Mouse (Mus musculus) intestine, embryonic 14.5 days (tissue): ENCODE data around the gene Slc38a9. TPM values are rescaled to one million over a fixed set of nuclear protein-coding genes. Genes with fewer than 3 reads are reported as not detected.

ENCODE experiments used
- ATAC-seq: fragments of 200-750 bp; cut with Nextera tagmentation; replicated peaks from 2 replicates; pipeline ENCODE4 v1.8.0; 2017; ENCODE audit warnings: low read depth, moderate number of reproducible peaks, moderate TSS enrichment, moderate library complexity; ENCODE audit not compliant: low FRiP score, low TSS enrichment
- DNase-seq: peaks from one replicate; pipeline ENCODE4 v3.0.0-alpha.2; 2018; ENCODE audit warnings: low spot score
- H3K27ac ChIP-seq: fragments of 300-500 bp; sonication (generic); 2 replicates; pipeline ENCODE4 v1.5.1; 2014; ENCODE audit warnings: low read depth, mild to moderate bottlenecking, control low read depth
- H3K27me3 ChIP-seq: fragments of 300-500 bp; sonication (generic); replicated peaks from 2 replicates; pipeline ENCODE4 v1.6.1; 2014; ENCODE audit warnings: low read length, control low read depth; ENCODE audit not compliant: control insufficient read depth, insufficient read depth
- H3K36me3 ChIP-seq: fragments of 300-500 bp; sonication (generic); 2 replicates; pipeline ENCODE4 v1.6.1; 2014; ENCODE audit warnings: low read length, control low read depth; ENCODE audit not compliant: control insufficient read depth, insufficient read depth
- H3K4me1 ChIP-seq: fragments of 300-500 bp; sonication (generic); replicated peaks from 2 replicates; pipeline ENCODE4 v1.6.1; 2014; ENCODE audit warnings: low read length, control low read depth, mixed read lengths; ENCODE audit not compliant: control insufficient read depth, insufficient read depth
- H3K4me2 ChIP-seq: fragments of 300-500 bp; sonication (generic); 2 replicates; pipeline ENCODE4 v1.6.1; 2014; ENCODE audit warnings: low read length
- H3K4me3 ChIP-seq: fragments of 300-500 bp; sonication (generic); 2 replicates; pipeline ENCODE4 v1.5.1; 2014; ENCODE audit warnings: low read depth, low read length, control low read depth, mixed read lengths
- H3K9ac ChIP-seq: fragments of 300-500 bp; sonication (generic); 2 replicates; pipeline ENCODE4 v1.6.1; 2014; ENCODE audit warnings: mild to moderate bottlenecking, low read length
- H3K9me3 ChIP-seq: fragments of 300-500 bp; sonication (generic); 2 replicates; pipeline ENCODE4 v1.6.1; 2016; ENCODE audit warnings: low read length, control low read depth; ENCODE audit not compliant: control insufficient read depth
- WGBS: fragments of 180-500 bp; shearing (Covaris S2); extraction: QIAGEN DNeasy Blood & Tissue Kit; methylation state at CpG from one replicate; pipeline ENCODE4 v1.1.7; 2014; 5-methylcytosine and 5-hydroxymethylcytosine counted together
- polyA plus RNA-seq: library from polyadenylated mRNA; unstranded; fragments of >200 nt; fragmentation: Nextera tagmentation; extraction: Ambion mirVana; gene quantifications from 2 replicates; pipeline ENCODE4 v1.2.1, GENCODE M21; 2014

Gene Slc38a9
- polyA plus RNA-seq, 1 experiment from 2014 or later: 13.7 TPM

DNA sequence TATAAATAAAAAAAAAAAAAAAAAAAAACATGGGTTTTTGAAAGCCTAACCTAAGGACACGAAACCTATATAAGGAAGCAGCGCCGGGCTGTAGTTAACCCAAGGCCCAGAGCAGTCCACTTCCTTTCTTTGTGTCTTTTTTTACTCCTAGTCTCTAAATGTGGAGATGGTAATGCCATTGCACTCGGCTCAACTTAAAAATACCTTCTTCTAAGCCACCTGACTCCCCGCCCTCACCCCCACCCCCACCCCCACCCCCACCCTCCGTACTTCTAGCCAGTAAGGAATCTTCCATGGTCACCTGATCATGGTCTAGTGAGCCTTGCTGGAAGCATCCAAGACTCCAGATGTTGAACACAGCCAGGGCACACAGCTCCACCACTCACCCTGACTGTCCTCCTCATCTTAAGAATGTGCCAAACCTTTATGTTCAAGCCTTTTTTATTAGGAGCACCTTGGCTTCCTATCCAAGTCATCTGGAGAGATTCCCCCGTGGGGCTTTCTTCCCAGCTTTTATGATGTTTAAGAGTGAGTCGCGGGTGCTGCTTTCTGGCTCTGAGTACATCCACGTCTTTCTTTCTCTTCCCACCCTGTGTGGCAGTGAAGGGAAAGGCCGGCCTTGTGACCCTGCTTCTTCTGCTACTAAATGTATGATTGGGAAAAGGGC, 91.9 kb downstream of the Slc38a9 start:
- H3K4me2 ChIP-seq: peak overlapping the region; percentile 39
- no peak overlapping the region for H3K4me3 ChIP-seq
- no peaks in the 10 kb centered on the region for H3K36me3 ChIP-seq
- H3K9ac ChIP-seq: no peak overlapping the region
- no peaks in the 10 kb centered on the region for H3K27me3 ChIP-seq
- DNase-seq: no peak
- no peaks in the 10 kb centered on the region for H3K9me3 ChIP-seq
- H3K27ac ChIP-seq: peak overlapping the region; percentile 81; the same call in 1 of the 2 replicates
- WGBS: 51% methylated on average over 11 of the region's 11 CpGs
- H3K4me1 ChIP-seq: peaks cover 52% of the 10 kb centered on the region
- no peak for ATAC-seq

DNA sequence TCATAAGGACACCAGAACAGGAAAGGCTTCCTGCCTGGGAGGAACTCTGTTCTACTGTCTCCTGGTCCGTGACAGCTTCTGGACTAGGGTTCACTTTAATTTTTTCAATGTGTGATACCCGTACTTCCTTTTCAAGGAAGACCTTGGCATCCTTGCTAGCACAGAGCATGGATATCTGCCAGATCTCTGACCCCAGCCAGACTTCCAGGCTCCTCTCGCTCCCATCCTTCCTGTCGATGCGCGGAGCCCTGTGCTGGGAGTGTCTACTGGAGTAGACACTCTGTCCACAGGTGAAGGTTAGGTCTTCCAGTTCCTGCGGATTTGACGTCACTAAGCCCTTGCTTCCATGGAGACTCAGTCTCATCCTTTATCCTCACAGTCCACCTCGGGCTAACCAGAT, 93.0 kb downstream of the Slc38a9 start:
- WGBS: 56% methylated on average over 9 of the region's 9 CpGs
- Histone ChIP-seq H3K4me3 (no peak overlapping the region), H3K36me3 (no peaks in the 10 kb centered on the region), H3K4me2 (no peak overlapping the region), H3K27ac (peak overlapping the region; percentile 47; the same call in 1 of the 2 replicates), H3K9ac (no peak overlapping the region), H3K27me3 (no peaks in the 10 kb centered on the region), H3K4me1 (peaks cover 60% of the 10 kb centered on the region), H3K9me3 (no peaks in the 10 kb centered on the region)
- DNase-seq (no peak), ATAC-seq (no peak)

DNA sequence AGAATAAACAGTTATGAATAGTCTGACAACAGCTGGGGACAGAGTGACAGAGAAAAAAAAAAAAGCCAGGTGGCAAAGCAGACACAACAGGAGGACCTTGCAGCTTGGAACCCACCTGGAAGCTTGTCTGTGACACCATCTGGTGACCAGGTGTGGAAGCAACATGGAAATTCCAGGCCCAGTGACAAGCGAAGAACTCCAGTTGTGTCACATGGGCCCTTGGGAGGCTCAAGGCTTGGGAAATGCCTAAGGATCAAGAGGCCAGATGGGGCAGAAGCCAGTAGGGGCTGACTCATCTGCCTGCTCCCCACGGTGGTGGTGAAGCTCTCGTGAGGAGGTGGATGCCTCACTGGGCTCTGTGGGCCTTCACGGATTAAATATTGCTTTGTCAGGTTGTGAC, 94.3 kb downstream of the Slc38a9 start:
- Histone ChIP-seq H3K4me3 (no peak overlapping the region), H3K27me3 (no peaks in the 10 kb centered on the region), H3K9ac (no peak overlapping the region), H3K4me1 (peaks cover 70% of the 10 kb centered on the region), H3K9me3 (no peaks in the 10 kb centered on the region), H3K4me2 (no peak overlapping the region), H3K36me3 (no peaks in the 10 kb centered on the region), H3K27ac (peak overlapping the region; percentile 90)
- no peak for DNase-seq
- no peak for ATAC-seq
- WGBS: 31% methylated on average over 4 of the region's 4 CpGs

DNA sequence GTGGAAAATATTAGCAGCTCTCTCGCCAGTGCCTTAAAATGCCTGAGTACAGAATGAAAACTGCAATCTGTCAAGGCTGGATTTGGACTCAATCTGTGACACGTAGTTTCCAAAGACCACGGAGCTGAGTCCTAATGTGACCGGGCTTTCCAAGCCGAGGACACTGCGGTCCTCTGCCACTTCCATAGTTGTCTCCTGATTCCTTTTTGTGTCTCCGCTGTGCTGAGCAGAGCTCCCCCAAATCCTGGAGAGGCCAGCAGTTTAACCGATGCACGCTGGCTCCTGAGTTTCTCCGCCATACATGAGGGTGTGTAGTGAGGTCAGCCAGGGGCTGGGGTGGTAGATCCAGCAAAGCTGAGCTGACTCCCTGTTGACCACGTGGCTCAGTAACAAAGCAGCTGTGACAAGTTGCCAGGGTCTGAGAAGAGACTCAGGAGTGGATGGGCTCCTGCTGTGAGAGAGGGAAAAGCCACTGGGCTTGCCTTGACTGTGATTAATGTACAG, 95.0 kb downstream of the Slc38a9 start:
- H3K9me3 ChIP-seq: no peaks in the 10 kb centered on the region
- no peaks in the 10 kb centered on the region for H3K36me3 ChIP-seq
- no peak overlapping the region for H3K4me3 ChIP-seq
- H3K4me2 ChIP-seq: peak overlapping the region; percentile 16; the same call in 1 of the 2 replicates
- 33% methylated on average over 11 of the region's 11 CpGs for WGBS
- no peak for DNase-seq
- H3K4me1 ChIP-seq: peaks cover 77% of the 10 kb centered on the region
- H3K27ac ChIP-seq: peak overlapping the region; percentile 90
- no peak overlapping the region for H3K9ac ChIP-seq
- ATAC-seq: peak; percentile 67
- no peaks in the 10 kb centered on the region for H3K27me3 ChIP-seq

GRCm38 (mm10) chr13:112757395-112757794, 96.8 kb downstream of the Slc38a9 start:
- Histone ChIP-seq H3K36me3 (no peaks in the 10 kb centered on the region), H3K27me3 (no peaks in the 10 kb centered on the region), H3K4me3 (no peak overlapping the region), H3K4me2 (no peak overlapping the region), H3K9ac (no peak overlapping the region), H3K9me3 (no peaks in the 10 kb centered on the region), H3K27ac (no peak overlapping the region), H3K4me1 (peaks cover 75% of the 10 kb centered on the region)
- WGBS: 78% methylated on average over 9 of the region's 9 CpGs
- no peak for DNase-seq
- no peak for ATAC-seq

DNA sequence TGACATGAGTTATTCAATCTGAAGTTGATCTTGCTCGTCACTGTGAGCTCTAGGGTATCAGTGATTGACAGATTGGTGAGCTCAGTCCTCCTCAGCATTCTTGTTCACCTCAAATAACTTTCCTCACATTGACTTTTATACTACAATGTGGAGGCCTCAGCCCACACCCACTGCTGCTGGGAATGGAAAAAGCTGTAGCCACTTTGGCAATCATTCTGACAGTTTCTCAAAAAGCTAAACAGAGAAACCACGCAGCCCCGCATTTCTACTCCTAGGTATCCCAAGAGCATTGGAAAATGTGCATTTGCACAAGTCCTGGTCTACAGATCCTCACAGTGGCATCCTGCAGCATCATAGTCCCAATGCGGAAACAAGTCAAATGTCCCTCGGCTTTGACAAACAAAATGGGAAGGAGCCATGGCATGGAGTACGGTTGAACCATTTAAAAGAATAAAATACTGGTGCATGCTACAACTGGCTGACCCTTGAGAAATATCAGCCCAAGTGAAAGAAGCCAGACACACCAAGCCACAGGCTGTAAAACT, 98.1 kb downstream of the Slc38a9 start:
- ATAC-seq: no peak
- no peaks in the 10 kb centered on the region for H3K36me3 ChIP-seq
- H3K4me3 ChIP-seq: no peak overlapping the region
- H3K27ac ChIP-seq: peak overlapping the region; percentile 25; the same call in 1 of the 2 replicates
- no peak overlapping the region for H3K9ac ChIP-seq
- no peak for DNase-seq
- peaks cover 65% of the 10 kb centered on the region for H3K4me1 ChIP-seq
- no peak overlapping the region for H3K4me2 ChIP-seq
- WGBS: 49% methylated on average over 6 of the region's 6 CpGs
- H3K27me3 ChIP-seq: no peaks in the 10 kb centered on the region
- H3K9me3 ChIP-seq: no peaks in the 10 kb centered on the region

- H3K4me1 ChIP-seq: peaks cover 63% of the 10 kb centered on the region
Measured at GRCm38 (mm10) chr13:112759364-112759763, 98.8 kb downstream of the Slc38a9 start.

GRCm38 (mm10) chr13:112759777-112760537, 99.4 kb downstream of the Slc38a9 start:
- no peak for ATAC-seq
- Histone ChIP-seq H3K9ac (no peak overlapping the region), H3K27me3 (no peaks in the 10 kb centered on the region), H3K4me1 (peaks cover 57% of the 10 kb centered on the region), H3K4me3 (no peak overlapping the region), H3K27ac (peak overlapping the region; percentile 0; the same call in 1 of the 2 replicates), H3K36me3 (no peaks in the 10 kb centered on the region), H3K4me2 (no peak overlapping the region), H3K9me3 (no peaks in the 10 kb centered on the region)
- DNase-seq: no peak
- 56% methylated on average over 15 of the region's 15 CpGs for WGBS

More at GRCm38 (mm10) chr13:112759364-112759763, 98.8 kb downstream of the Slc38a9 start:
- Histone ChIP-seq H3K9ac (no peak overlapping the region), H3K36me3 (no peaks in the 10 kb centered on the region), H3K9me3 (no peaks in the 10 kb centered on the region), H3K4me3 (no peak overlapping the region), H3K27me3 (no peaks in the 10 kb centered on the region), H3K27ac (peak overlapping the region; percentile 0; the same call in 1 of the 2 replicates), H3K4me2 (no peak overlapping the region)
- DNase-seq (no peak), ATAC-seq (no peak)
- WGBS: 39% methylated on average over 9 of the region's 9 CpGs
